Mouse (Mus musculus): Measurements from ENCODE around the gene Zfp868. TPM values are rescaled to one million over a fixed set of nuclear protein-coding genes. Genes with fewer than 3 reads are reported as not detected.
"Not testable (repeated sequence)": the region's sequence is repeated elsewhere in the genome, so short reads cannot be mapped to it uniquely, and the experiment has no call there.

Zfp868 gene
- 30.6 and 32.2 TPM in 2 replicates for polyA plus RNA-seq (2016; fragmentation: Nextera tagmentation; extraction: Ambion mirVana)

GRCm38 (mm10) chr8:69625095-69625789, at the start of gene Zfp868:
Zfp868 (minus strand) TSS chr8:69625548.
- Histone ChIP-seq H3K9me3 (0 out of 2 replicates have a peak, but pooled peaks cover 2% of the 10 kb centered on the region), H3K36me3 (replicated peaks) (peaks cover 20% of the 10 kb centered on the region), H3K4me1 (peaks cover 12% of the 10 kb centered on the region), H3K27me3 (replicated peaks; ENCODE audit: low read depth, poor library complexity, severe bottlenecking) (no peaks in the 10 kb centered on the region), H3K27ac (replicated peaks) (peak within 1 kb of the TSS; percentile 96), H3K4me3 (peak within 1 kb of the TSS; percentile 73)
- WGBS: under 1% methylated on average over 41 of the region's 41 CpGs
- peak; percentile 98 for DNase-seq (ENCODE audit: low spot score)

GRCm38 (mm10) chr8:69665051-69665450, 39.7 kb upstream of the Zfp868 start:
- not testable (repeated sequence) for H3K4me3 ChIP-seq; DNase-seq (ENCODE audit: low spot score); H3K27ac ChIP-seq (replicated peaks); H3K27me3 ChIP-seq (replicated peaks; ENCODE audit: low read depth, poor library complexity, severe bottlenecking); H3K4me1 ChIP-seq
- Histone ChIP-seq H3K9me3 (peaks cover 13% of the 10 kb centered on the region), H3K36me3 (replicated peaks) (peaks cover 30% of the 10 kb centered on the region)
- 80% methylated on average over 2 of the region's 2 CpGs for WGBS

DNA sequence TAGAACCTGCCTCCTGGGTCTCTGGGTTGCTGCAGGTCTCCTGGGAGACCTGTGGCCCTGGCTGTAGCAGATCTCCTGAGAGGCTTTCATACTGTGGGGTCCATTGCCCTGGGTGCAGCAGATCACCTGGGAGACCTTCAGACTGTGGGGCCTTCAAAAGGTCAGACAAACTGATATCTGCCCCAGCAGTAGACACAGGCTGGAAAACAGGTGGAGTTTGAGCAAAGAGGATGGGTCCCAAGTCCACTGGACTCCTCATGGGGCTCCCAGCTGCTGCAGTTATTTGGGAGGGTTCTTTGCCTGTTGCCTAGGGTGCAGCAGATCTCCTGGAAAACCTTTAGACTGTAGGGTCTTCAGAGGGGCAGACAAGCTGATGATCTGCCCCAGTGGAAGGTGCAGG, 35.9 kb upstream of the Zfp868 start:
- H3K9me3 ChIP-seq: peaks cover 10% of the 10 kb centered on the region
- peaks cover 36% of the 10 kb centered on the region for H3K36me3 ChIP-seq (replicated peaks)
- H3K27me3 ChIP-seq (replicated peaks; ENCODE audit: low read depth, poor library complexity, severe bottlenecking): 0 out of 2 replicates have a peak, but pooled peaks cover under 1% of the 10 kb centered on the region
- no peak overlapping the region for H3K27ac ChIP-seq (replicated peaks)
- no peak overlapping the region for H3K4me3 ChIP-seq
- DNase-seq (ENCODE audit: low spot score): no peak
- no peaks in the 10 kb centered on the region for H3K4me1 ChIP-seq

- H3K4me3 ChIP-seq: peak within 1 kb of the TSS; percentile 72
- H3K9me3 ChIP-seq: peaks cover 2% of the 10 kb centered on the region; the same call in 1 of the 2 replicates
- peaks cover 12% of the 10 kb centered on the region for H3K27me3 ChIP-seq (replicated peaks; ENCODE audit: low read depth, poor library complexity, severe bottlenecking)
- peak within 1 kb of the TSS; percentile 92 for H3K27ac ChIP-seq (replicated peaks)
- peak; percentile 95 for DNase-seq (ENCODE audit: low spot score)
- H3K36me3 ChIP-seq (replicated peaks): peaks cover 2% of the 10 kb centered on the region; the same call in 1 of the 2 replicates
- under 1% methylated on average over 55 of the region's 55 CpGs for WGBS
- H3K4me1 ChIP-seq: peaks cover 10% of the 10 kb centered on the region
Observed at GRCm38 (mm10) chr8:69654358-69654981, 29.1 kb upstream of the Zfp868 start, which contains the start of gene Zfp964. Zfp964 (plus strand) TSS chr8:69654479.

GRCm38 (mm10) chr8:69653808-69654357, 28.5 kb upstream of the Zfp868 start:
- peaks cover 10% of the 10 kb centered on the region for H3K4me1 ChIP-seq
- no peaks in the 10 kb centered on the region; the same call in 1 of the 2 replicates for H3K9me3 ChIP-seq
- H3K36me3 ChIP-seq (replicated peaks): no peaks in the 10 kb centered on the region
- no peak overlapping the region; the same call in 1 of the 2 replicates for H3K27ac ChIP-seq (replicated peaks)
- H3K27me3 ChIP-seq (replicated peaks; ENCODE audit: low read depth, poor library complexity, severe bottlenecking): peaks cover 12% of the 10 kb centered on the region
- H3K4me3 ChIP-seq: peak overlapping the region; percentile 72
- WGBS: 45% methylated on average over 10 of the region's 10 CpGs
- no peak for DNase-seq (ENCODE audit: low spot score)

GRCm38 (mm10) chr8:69618078-69618477, 7.3 kb downstream of the Zfp868 start:
- Histone ChIP-seq H3K4me1 (no peaks in the 10 kb centered on the region), H3K9me3 (no peaks in the 10 kb centered on the region), H3K27me3 (replicated peaks; ENCODE audit: low read depth, poor library complexity, severe bottlenecking) (no peaks in the 10 kb centered on the region), H3K4me3 (no peak overlapping the region), H3K36me3 (replicated peaks) (peaks cover 79% of the 10 kb centered on the region), H3K27ac (replicated peaks) (no peak overlapping the region)
- no peak for DNase-seq (ENCODE audit: low spot score)
- 91% methylated on average over 1 of the region's 1 CpGs for WGBS

DNA sequence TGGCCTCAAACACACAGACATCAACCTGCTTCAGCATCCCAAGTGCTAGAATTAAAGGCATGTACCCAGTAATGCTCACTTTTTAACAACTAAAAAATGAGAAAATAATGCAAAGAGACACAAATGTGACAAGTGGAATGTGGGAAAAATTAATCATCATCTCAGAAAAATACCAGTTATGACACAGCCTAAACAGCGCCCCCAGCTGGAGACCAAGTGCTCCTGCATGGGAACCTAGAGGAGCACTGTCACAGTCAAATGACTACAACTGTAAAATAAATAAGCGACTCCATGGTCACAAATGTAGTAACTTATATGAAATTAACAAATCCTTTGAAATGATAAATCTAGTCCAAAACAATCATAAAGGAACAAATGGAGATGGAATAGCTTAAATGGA, 10.7 kb downstream of the Zfp868 start:
- Histone ChIP-seq H3K27me3 (replicated peaks; ENCODE audit: low read depth, poor library complexity, severe bottlenecking) (no peaks in the 10 kb centered on the region), H3K4me1 (no peaks in the 10 kb centered on the region), H3K36me3 (replicated peaks) (peaks cover 98% of the 10 kb centered on the region), H3K9me3 (no peaks in the 10 kb centered on the region), H3K27ac (replicated peaks) (no peak overlapping the region), H3K4me3 (no peak overlapping the region)
- DNase-seq (ENCODE audit: low spot score): no peak
- 59% methylated on average over 2 of the region's 2 CpGs for WGBS

DNA sequence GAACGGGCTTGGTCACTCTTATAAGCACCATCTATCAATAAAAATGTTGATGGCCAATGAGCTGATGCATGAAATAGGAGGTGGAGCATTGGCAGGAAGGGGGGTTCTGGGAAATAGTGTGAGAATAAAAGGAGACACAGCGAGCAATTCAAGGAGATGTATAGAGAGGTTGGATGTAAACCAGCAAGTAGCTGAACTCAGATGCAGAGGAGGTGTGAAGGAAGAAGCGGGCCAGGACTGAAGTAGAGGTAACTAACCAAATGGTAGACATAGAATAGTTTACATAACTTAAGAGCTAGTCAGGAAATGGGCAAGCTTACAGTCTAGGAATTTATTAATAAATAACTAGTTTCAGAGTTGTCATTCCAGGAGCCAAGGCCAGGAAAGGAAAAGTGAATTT, 27.8 kb downstream of the Zfp868 start:
- not testable (repeated sequence) for H3K27ac ChIP-seq (replicated peaks); H3K9me3 ChIP-seq; H3K27me3 ChIP-seq (replicated peaks; ENCODE audit: low read depth, poor library complexity, severe bottlenecking); DNase-seq (ENCODE audit: low spot score); H3K4me1 ChIP-seq; H3K4me3 ChIP-seq; H3K36me3 ChIP-seq (replicated peaks)
- WGBS: 84% methylated on average over 3 of the region's 3 CpGs

GRCm38 (mm10) chr8:69584611-69585202, 40.6 kb downstream of the Zfp868 start:
- Histone ChIP-seq H3K36me3 (replicated peaks) (no peaks in the 10 kb centered on the region), H3K9me3 (no peaks in the 10 kb centered on the region), H3K4me3 (peak overlapping the region; percentile 63), H3K27ac (replicated peaks) (peak overlapping the region; percentile 82), H3K27me3 (replicated peaks; ENCODE audit: low read depth, poor library complexity, severe bottlenecking) (peaks cover 14% of the 10 kb centered on the region), H3K4me1 (peaks cover 7% of the 10 kb centered on the region)
- peak; percentile 72 for DNase-seq (ENCODE audit: low spot score)
- under 1% methylated on average over 54 of the region's 54 CpGs for WGBS

- not testable (repeated sequence) for H3K9me3 ChIP-seq; H3K36me3 ChIP-seq (replicated peaks); H3K4me1 ChIP-seq; DNase-seq (ENCODE audit: low spot score)
- Histone ChIP-seq H3K27ac (replicated peaks) (peak overlapping the region; percentile 82), H3K4me3 (peak overlapping the region; percentile 63), H3K27me3 (replicated peaks; ENCODE audit: low read depth, poor library complexity, severe bottlenecking) (peaks cover 14% of the 10 kb centered on the region)
- whole genome bisulfite sequencing: 16% methylated on average over 7 of the region's 7 CpGs
Observed at GRCm38 (mm10) chr8:69584201-69584600, 41.1 kb downstream of the Zfp868 start.

Data from embryonic facial prominence, embryonic 10.5 days (tissue).